Mouse (Mus musculus): ENCODE measurements at regions not wholly inside any gene's neighbourhood (a gene's known extent, or its start where the extent isn't known, plus 50 kb on each side); places are given as distances from the start of the nearest gene placed in this dataset.

GRCm38 (mm10) chr2:171638931-171639330 is 404.3 kb downstream of the Cbln4 start:
- Histone ChIP-seq H3K9me3 (ENCODE audit: control insufficient read depth) (no peaks in the 10 kb centered on the region), H3K36me3 (ENCODE audit: control insufficient read depth, insufficient read depth) (no peaks in the 10 kb centered on the region), H3K4me1 (replicated peaks; ENCODE audit: control insufficient read depth, insufficient read depth, low read length) (no peaks in the 10 kb centered on the region), H3K27ac (ENCODE audit: low read depth, low read length) (no peak overlapping the region), H3K4me2 (replicated peaks; ENCODE audit: low read depth) (no peak overlapping the region), H3K9ac (ENCODE audit: low read depth, low read length) (no peak overlapping the region), H3K27me3 (replicated peaks; ENCODE audit: control insufficient read depth, insufficient read depth, low read length) (no peaks in the 10 kb centered on the region), H3K4me3 (ENCODE audit: low read depth, low read length) (no peak overlapping the region)
- TF ChIP-seq CTCF (IDR thresholded peaks at IDR 0.05; ENCODE audit: low read depth) = no peak
- no peak for ATAC-seq
- WGBS = 93% methylated on average over 6 of the region's 6 CpGs

DNA sequence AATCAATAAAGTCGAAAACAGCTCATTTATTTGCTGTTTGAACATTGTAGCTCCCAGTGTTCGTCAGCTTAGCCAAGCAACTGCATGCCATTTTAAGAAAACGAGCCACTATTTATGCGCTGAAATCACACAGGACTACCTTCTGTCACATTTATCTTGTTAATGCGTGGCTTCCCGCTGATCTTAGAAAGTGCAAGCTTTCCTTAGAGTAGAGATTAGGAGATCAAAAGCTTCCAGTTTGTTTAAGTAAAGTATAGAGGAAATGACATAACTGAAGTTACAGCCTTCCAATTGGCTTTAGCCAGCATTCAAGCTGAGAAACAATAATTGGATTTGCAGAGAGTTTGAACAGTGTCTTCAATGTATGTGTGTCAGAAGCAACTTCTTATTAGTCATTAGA is 406.4 kb downstream of the Cbln4 start:
- Histone ChIP-seq H3K27ac (ENCODE audit: low read depth, low read length) (no peak overlapping the region), H3K4me3 (ENCODE audit: low read depth, low read length) (no peak overlapping the region), H3K36me3 (ENCODE audit: control insufficient read depth, insufficient read depth) (no peaks in the 10 kb centered on the region), H3K9ac (ENCODE audit: low read depth, low read length) (no peak overlapping the region), H3K4me2 (replicated peaks; ENCODE audit: low read depth) (no peak overlapping the region), H3K9me3 (ENCODE audit: control insufficient read depth) (no peaks in the 10 kb centered on the region), H3K4me1 (replicated peaks; ENCODE audit: control insufficient read depth, insufficient read depth, low read length) (no peaks in the 10 kb centered on the region), H3K27me3 (replicated peaks; ENCODE audit: control insufficient read depth, insufficient read depth, low read length) (no peaks in the 10 kb centered on the region)
- TF ChIP-seq CTCF (IDR thresholded peaks at IDR 0.05; ENCODE audit: low read depth) = no peak
- WGBS = 42% methylated on average over 6 of the region's 6 CpGs
- ATAC-seq = no peak

- Histone ChIP-seq H3K4me1 (replicated peaks; ENCODE audit: control insufficient read depth, insufficient read depth, low read length) (no peaks in the 10 kb centered on the region), H3K4me3 (ENCODE audit: low read depth, low read length) (no peak overlapping the region)
Observed at GRCm38 (mm10) chr2:171633355-171634097, 409.7 kb downstream of the Cbln4 start.

DNA sequence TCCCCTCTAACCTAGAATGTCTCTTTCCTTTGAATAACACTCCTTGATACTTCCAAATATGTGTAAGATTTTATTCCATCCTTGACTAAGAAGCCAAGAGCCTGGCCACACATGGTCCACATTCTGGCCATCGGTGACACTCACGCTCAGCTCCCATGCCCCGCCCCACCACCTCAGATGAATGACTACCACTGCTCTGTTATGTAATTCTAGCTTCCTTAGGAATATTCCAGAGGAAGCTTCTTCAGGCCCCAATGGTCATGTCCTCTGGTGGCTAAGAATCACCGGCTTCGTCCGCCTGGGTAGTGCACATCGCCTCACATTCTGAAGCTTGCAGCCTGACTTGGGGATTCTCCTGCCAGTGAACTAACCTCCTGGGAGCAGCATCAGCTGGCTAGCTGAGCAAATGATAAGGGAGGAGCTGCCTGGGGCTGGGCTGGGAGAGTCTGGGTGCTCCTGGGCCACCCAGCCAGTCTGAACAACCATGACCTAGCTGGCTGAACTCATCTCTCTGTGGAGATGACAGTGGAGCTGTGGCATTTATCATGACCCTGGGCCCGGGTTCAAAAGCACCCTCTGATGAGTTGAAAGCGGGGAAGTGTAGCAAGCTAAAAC is 413.1 kb downstream of the Cbln4 start:
- 95% methylated on average over 9 of the region's 9 CpGs for WGBS
- H3K36me3 ChIP-seq (ENCODE audit: control insufficient read depth, insufficient read depth) = no peaks in the 10 kb centered on the region
- no peak for ATAC-seq
- H3K4me2 ChIP-seq (replicated peaks; ENCODE audit: low read depth) = no peak overlapping the region
- H3K27me3 ChIP-seq (replicated peaks; ENCODE audit: control insufficient read depth, insufficient read depth, low read length) = no peaks in the 10 kb centered on the region
- no peak for TF ChIP-seq CTCF (IDR thresholded peaks at IDR 0.05; ENCODE audit: low read depth)
- H3K4me3 ChIP-seq (ENCODE audit: low read depth, low read length) = no peak overlapping the region
- H3K9ac ChIP-seq (ENCODE audit: low read depth, low read length) = no peak overlapping the region
- H3K9me3 ChIP-seq (ENCODE audit: control insufficient read depth) = no peaks in the 10 kb centered on the region
- H3K27ac ChIP-seq (ENCODE audit: low read depth, low read length) = no peak overlapping the region
- no peaks in the 10 kb centered on the region for H3K4me1 ChIP-seq (replicated peaks; ENCODE audit: control insufficient read depth, insufficient read depth, low read length)

More at GRCm38 (mm10) chr2:171633355-171634097, 409.7 kb downstream of the Cbln4 start:
- whole genome bisulfite sequencing = 16% methylated on average over 15 of the region's 15 CpGs
- Histone ChIP-seq H3K9me3 (ENCODE audit: control insufficient read depth) (no peaks in the 10 kb centered on the region), H3K27ac (ENCODE audit: low read depth, low read length) (no peak overlapping the region), H3K27me3 (replicated peaks; ENCODE audit: control insufficient read depth, insufficient read depth, low read length) (no peaks in the 10 kb centered on the region), H3K4me2 (replicated peaks; ENCODE audit: low read depth) (peak overlapping the region; percentile 43), H3K9ac (ENCODE audit: low read depth, low read length) (no peak overlapping the region), H3K36me3 (ENCODE audit: control insufficient read depth, insufficient read depth) (no peaks in the 10 kb centered on the region)
- TF ChIP-seq CTCF (IDR thresholded peaks at IDR 0.05; ENCODE audit: low read depth) = no peak
- ATAC-seq = peak; percentile 80

DNA sequence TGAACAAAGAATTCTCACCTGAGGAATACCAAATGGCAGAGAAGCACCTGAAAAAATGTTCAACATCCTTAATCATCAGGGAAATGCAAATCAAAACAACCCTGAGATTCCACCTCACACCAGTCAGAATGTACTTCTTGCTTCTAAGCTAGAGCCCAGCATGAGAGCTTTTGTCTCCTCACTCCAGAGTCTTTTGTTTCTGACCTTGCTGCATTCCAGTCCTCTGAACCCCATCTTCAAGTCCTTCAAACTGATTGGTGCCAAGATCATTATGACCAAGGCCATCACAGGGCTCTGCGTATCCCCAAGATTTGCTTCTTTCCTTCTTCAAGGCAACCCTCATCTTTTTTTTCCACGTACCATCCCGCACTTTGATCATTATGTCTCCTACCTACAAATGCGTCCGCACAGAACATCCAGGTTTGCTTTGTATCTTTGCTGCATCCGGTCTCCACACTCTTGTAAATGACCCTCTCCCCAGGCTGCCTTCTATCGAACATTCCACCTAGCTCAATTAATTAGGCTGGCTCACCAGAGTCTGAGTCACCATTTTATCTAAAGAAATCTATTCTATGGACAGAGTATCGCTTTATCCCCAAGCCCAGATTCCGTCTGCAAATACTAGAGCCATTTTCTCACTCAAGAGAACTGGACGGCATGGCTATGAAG is 414.9 kb downstream of the Cbln4 start:
- no peaks in the 10 kb centered on the region for H3K9me3 ChIP-seq (ENCODE audit: control insufficient read depth)
- WGBS = 92% methylated on average over 10 of the region's 10 CpGs
- H3K27me3 ChIP-seq (replicated peaks; ENCODE audit: control insufficient read depth, insufficient read depth, low read length) = no peaks in the 10 kb centered on the region
- H3K4me3 ChIP-seq (ENCODE audit: low read depth, low read length) = no peak overlapping the region
- H3K9ac ChIP-seq (ENCODE audit: low read depth, low read length) = no peak overlapping the region
- no peak overlapping the region for H3K4me2 ChIP-seq (replicated peaks; ENCODE audit: low read depth)
- TF ChIP-seq CTCF (IDR thresholded peaks at IDR 0.05; ENCODE audit: low read depth) = no peak
- no peaks in the 10 kb centered on the region for H3K36me3 ChIP-seq (ENCODE audit: control insufficient read depth, insufficient read depth)
- H3K4me1 ChIP-seq (replicated peaks; ENCODE audit: control insufficient read depth, insufficient read depth, low read length) = no peaks in the 10 kb centered on the region
- no peak for ATAC-seq
- H3K27ac ChIP-seq (ENCODE audit: low read depth, low read length) = no peak overlapping the region

DNA sequence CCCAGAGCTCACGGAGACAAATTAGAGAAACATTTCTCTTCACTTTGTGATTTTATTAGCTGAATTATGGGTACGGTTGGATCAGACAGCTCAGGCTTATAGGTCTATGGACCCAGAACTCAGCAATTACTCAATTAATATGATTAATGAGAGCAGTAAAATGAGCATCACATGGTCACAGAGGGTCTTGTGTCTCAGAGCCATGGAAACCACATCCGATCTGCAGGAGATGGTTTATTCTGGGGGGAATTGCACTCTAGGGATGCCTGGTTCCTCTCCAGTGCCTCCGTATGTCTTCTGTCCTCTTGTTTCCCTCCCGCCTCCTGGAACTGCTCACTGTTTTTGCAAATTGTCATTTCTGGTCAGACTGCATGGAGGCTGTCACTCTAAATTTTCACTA is 422.6 kb downstream of the Cbln4 start:
- H3K4me3 ChIP-seq (ENCODE audit: low read depth, low read length) = no peak overlapping the region
- H3K36me3 ChIP-seq (ENCODE audit: control insufficient read depth, insufficient read depth) = no peaks in the 10 kb centered on the region
- TF ChIP-seq CTCF (IDR thresholded peaks at IDR 0.05; ENCODE audit: low read depth) = no peak
- no peak overlapping the region for H3K4me2 ChIP-seq (replicated peaks; ENCODE audit: low read depth)
- no peaks in the 10 kb centered on the region for H3K4me1 ChIP-seq (replicated peaks; ENCODE audit: control insufficient read depth, insufficient read depth, low read length)
- H3K9me3 ChIP-seq (ENCODE audit: control insufficient read depth) = no peaks in the 10 kb centered on the region
- no peak overlapping the region for H3K9ac ChIP-seq (ENCODE audit: low read depth, low read length)
- 82% methylated on average over 5 of the region's 5 CpGs for WGBS
- no peak for ATAC-seq
- H3K27me3 ChIP-seq (replicated peaks; ENCODE audit: control insufficient read depth, insufficient read depth, low read length) = no peaks in the 10 kb centered on the region
- no peak overlapping the region for H3K27ac ChIP-seq (ENCODE audit: low read depth, low read length)

Data from intestine, postnatal 0 days (tissue).